Mouse (Mus musculus) kidney, postnatal 0 days (tissue): ENCODE results near the gene Uspl1. TPM values are rescaled to one million over a fixed set of nuclear protein-coding genes. Genes with fewer than 3 reads are reported as not detected.

ENCODE experiments used
- ATAC-seq: fragments of 200-750 bp; cut with Nextera tagmentation; replicated peaks from 2 replicates; pipeline ENCODE4 v1.8.0; 2017; ENCODE audit warnings: low read depth, moderate number of reproducible peaks, moderate TSS enrichment, moderate library complexity; ENCODE audit not compliant: low FRiP score
- DNase-seq: peaks from one replicate; pipeline ENCODE4 v3.0.0-alpha.2; 2016; ENCODE audit warnings: low spot score
- H3K27ac ChIP-seq: fragments of 300-500 bp; sonication (generic); 2 replicates; pipeline ENCODE4 v1.5.1; 2014; ENCODE audit warnings: mild to moderate bottlenecking
- H3K27me3 ChIP-seq: fragments of 300-500 bp; sonication (generic); 2 replicates; pipeline ENCODE4 v1.6.1; 2014; ENCODE audit warnings: low read length, mixed read lengths; ENCODE audit not compliant: insufficient read depth
- H3K36me3 ChIP-seq: fragments of 300-500 bp; sonication (generic); 2 replicates; pipeline ENCODE4 v1.6.1; 2014; ENCODE audit warnings: low read length, mixed read lengths; ENCODE audit not compliant: insufficient read depth
- H3K4me1 ChIP-seq: fragments of 300-500 bp; sonication (generic); replicated peaks from 2 replicates; pipeline ENCODE4 v1.6.1; 2014; ENCODE audit warnings: antibody characterized with exemption, low read length, mixed read lengths; ENCODE audit not compliant: insufficient read depth
- H3K4me2 ChIP-seq: fragments of 300-500 bp; sonication (generic); 2 replicates; pipeline ENCODE4 v1.6.1; 2014; ENCODE audit warnings: mild to moderate bottlenecking, low read length, moderate library complexity, mixed read lengths
- H3K4me3 ChIP-seq: fragments of 300-500 bp; sonication (generic); replicated peaks from 2 replicates; pipeline ENCODE4 v1.5.1; 2014; ENCODE audit warnings: low read depth, low read length
- H3K9ac ChIP-seq: fragments of 300-500 bp; sonication (generic); 2 replicates; pipeline ENCODE4 v1.6.1; 2014; ENCODE audit warnings: low read depth, low read length
- H3K9me3 ChIP-seq: fragments of 300-500 bp; sonication (generic); replicated peaks from 2 replicates; pipeline ENCODE4 v1.6.1; 2016; ENCODE audit warnings: low read length, inconsistent platforms, mixed read lengths
- CTCF ChIP-seq: IDR thresholded peaks from 2 replicates; pipeline ENCODE4 v1.5.1; 2016; ENCODE audit warnings: antibody characterized with exemption, low read depth, mild to moderate bottlenecking, moderate library complexity
- WGBS: fragments of 180-500 bp; shearing (Covaris S2); extraction: QIAGEN DNeasy Blood & Tissue Kit; methylation state at CpG from one replicate; pipeline ENCODE4 v1.1.7; 2014; 5-methylcytosine and 5-hydroxymethylcytosine counted together
- polyA plus RNA-seq: library from polyadenylated mRNA; unstranded; fragments of >200 nt; fragmentation: Nextera tagmentation; extraction: Ambion mirVana; gene quantifications from 2 replicates; pipeline ENCODE4 v1.2.1, GENCODE M21; 2015

The Uspl1 gene
- polyA plus RNA-seq, 1 experiment from 2014 or later = 29.2 TPM

DNA sequence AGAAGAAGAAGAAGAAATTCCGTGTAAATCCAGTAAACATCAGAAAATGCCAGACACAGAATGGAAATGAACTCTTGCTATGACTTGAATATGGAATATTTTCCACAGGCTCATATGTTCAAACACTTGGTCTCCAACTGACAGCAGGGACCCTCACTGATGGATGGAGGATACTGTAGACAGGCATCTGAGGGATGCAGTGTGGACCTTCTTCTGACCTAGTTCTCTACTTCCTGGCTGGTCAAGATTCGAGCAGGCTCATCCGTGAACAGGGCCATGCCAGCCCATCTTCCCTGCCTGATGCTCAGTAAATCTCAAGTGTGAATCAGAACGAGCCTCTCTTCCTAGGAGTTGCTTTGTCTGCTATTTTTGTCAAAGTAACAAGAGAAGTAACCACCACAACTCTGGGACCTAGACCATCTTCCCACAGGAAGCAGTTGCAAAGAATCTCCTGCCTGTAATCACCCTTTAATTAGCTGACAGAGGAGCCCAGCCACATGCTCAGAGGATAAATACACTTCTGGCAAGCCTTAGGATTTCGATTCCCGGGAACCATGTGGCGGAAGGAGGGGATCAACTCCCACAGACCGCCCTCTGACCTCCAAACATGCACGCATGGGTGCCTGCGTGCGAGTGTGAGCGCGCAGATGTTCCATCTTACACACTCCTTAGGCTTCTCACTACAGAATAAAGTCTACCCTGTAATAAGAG, 31.9 kb upstream of the Uspl1 start:
- Histone ChIP-seq H3K9ac (0 out of 2 replicates have a peak overlapping the region, but pooled peaks have one; percentile 23), H3K4me2 (peak overlapping the region; percentile 23), H3K9me3 (no peaks in the 10 kb centered on the region), H3K4me1 (peaks cover 7% of the 10 kb centered on the region; the same call in 1 of the 2 replicates), H3K27me3 (no peaks in the 10 kb centered on the region), H3K27ac (peak overlapping the region; percentile 72), H3K36me3 (no peaks in the 10 kb centered on the region), H3K4me3 (no peak overlapping the region)
- TF ChIP-seq CTCF = no peak
- 22% methylated on average over 13 of the region's 13 CpGs for WGBS
- DNase-seq (peak; percentile 89), ATAC-seq (peak; percentile 79)

DNA sequence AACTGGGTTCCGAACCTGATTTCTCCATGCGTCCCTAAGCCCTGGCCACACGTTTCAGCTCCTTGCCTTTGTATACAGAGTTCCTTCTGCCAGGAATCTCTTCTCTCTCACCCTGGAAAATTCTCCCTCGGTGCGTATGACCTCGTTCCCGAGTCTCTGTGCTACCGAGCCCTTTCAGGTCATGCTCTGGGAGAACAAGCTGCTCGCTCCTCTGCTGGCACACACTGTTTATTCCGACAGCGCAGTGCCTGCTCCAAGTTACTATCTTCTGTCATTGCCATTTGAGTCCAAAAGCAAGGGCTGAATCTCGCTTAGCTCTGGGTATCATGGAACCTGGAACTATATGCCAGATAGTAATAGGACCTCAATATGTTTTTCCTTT, 31.4 kb upstream of the Uspl1 start:
- Histone ChIP-seq H3K4me2 (peak overlapping the region; percentile 23), H3K27ac (peak overlapping the region; percentile 72; the same call in 1 of the 2 replicates), H3K9ac (no peak overlapping the region), H3K9me3 (no peaks in the 10 kb centered on the region), H3K4me3 (no peak overlapping the region), H3K36me3 (no peaks in the 10 kb centered on the region), H3K4me1 (peaks cover 7% of the 10 kb centered on the region; the same call in 1 of the 2 replicates), H3K27me3 (no peaks in the 10 kb centered on the region)
- no peak for ATAC-seq
- 26% methylated on average over 12 of the region's 12 CpGs for WGBS
- DNase-seq = no peak
- no peak for TF ChIP-seq CTCF

DNA sequence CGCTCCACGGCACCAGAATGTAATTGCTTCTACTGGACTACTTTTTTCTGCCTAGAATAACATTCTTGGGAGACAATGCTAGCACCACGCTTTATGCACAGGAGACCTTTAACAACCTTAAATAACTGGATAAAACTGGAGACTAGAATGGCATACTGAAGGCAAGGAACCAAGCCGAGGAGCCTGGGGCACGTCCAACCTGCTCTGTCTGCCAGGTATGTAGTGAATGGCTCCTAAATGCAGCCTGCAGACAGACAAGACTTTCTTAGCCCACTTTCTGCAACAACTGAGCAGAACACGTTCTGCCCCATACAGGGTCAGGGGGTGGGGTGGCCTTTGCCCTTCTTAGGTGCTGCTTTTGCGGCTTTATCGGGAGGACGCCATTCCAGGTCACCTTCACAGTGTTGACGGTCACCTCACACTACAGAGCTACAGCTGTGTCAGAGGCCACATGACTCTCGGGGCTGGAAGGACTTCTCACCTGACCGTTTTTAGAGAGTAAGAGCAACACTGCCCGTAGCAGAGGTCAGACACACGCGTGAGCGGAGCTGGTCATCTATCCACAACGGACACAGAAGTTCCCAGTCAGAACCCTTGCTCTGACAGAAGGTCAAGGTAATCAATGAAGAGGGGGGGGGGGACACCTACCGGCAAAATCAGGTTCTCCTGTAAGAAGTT, 27.1 kb upstream of the Uspl1 start:
- H3K9me3 ChIP-seq = no peaks in the 10 kb centered on the region
- no peak for TF ChIP-seq CTCF
- H3K27me3 ChIP-seq = no peaks in the 10 kb centered on the region
- H3K9ac ChIP-seq = no peak overlapping the region
- no peaks in the 10 kb centered on the region for H3K36me3 ChIP-seq
- H3K4me2 ChIP-seq = no peak overlapping the region
- ATAC-seq (0 out of 2 replicates have a peak, but pooled peaks have one; percentile 34), DNase-seq (no peak)
- H3K27ac ChIP-seq = no peak overlapping the region
- H3K4me3 ChIP-seq = no peak overlapping the region
- peaks cover 6% of the 10 kb centered on the region; the same call in 1 of the 2 replicates for H3K4me1 ChIP-seq
- 59% methylated on average over 18 of the region's 18 CpGs for WGBS

DNA sequence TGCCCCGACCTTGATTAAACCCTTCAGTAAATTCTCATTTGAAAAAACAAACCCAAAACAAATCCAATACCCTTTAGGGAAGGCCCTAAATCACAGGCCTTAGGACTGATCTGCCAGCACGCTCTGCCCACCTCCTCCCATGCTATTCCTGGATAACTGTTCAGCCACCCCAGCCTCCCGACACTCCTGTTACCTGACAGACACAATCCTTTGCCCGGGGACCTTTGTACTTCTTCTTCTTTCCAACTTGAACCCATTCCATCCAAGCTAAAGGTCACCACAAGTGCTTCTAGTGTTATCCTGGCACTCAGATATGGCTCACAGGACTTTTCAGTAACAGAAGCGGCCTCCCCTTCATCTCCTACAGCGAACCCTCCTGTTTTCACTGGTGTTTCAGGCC, 25.1 kb upstream of the Uspl1 start:
- Histone ChIP-seq H3K27ac (no peak overlapping the region), H3K4me2 (no peak overlapping the region), H3K4me3 (no peak overlapping the region), H3K4me1 (no peaks in the 10 kb centered on the region), H3K9me3 (no peaks in the 10 kb centered on the region), H3K36me3 (no peaks in the 10 kb centered on the region), H3K27me3 (no peaks in the 10 kb centered on the region), H3K9ac (no peak overlapping the region)
- no peak for DNase-seq
- no peak for TF ChIP-seq CTCF
- ATAC-seq = no peak
- WGBS = 83% methylated on average over 6 of the region's 6 CpGs

DNA sequence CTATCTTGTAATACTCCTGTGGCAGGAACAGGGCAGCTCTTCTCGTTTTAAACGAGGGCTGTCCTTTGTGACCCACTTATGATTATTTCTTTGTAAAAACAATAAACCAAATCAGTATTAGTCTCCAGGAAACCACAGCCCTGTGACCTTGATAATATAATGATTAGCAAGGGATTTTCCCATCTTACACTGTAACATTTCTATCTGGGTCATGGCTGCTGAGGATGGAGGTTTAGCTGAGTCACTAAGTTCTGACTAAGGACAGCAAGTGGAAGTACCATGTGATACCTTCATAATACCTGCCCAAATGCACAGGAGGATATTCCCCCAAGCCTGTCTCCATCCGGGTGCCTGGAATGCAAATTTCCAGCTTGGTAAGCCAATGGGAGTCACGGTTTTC, 23.7 kb upstream of the Uspl1 start:
- Histone ChIP-seq H3K27ac (no peak overlapping the region), H3K27me3 (no peaks in the 10 kb centered on the region), H3K36me3 (no peaks in the 10 kb centered on the region), H3K4me1 (no peaks in the 10 kb centered on the region), H3K9me3 (no peaks in the 10 kb centered on the region), H3K4me2 (no peak overlapping the region), H3K9ac (no peak overlapping the region), H3K4me3 (no peak overlapping the region)
- no peak for DNase-seq
- no peak for TF ChIP-seq CTCF
- ATAC-seq = no peak
- WGBS = 62% methylated on average over 4 of the region's 4 CpGs

DNA sequence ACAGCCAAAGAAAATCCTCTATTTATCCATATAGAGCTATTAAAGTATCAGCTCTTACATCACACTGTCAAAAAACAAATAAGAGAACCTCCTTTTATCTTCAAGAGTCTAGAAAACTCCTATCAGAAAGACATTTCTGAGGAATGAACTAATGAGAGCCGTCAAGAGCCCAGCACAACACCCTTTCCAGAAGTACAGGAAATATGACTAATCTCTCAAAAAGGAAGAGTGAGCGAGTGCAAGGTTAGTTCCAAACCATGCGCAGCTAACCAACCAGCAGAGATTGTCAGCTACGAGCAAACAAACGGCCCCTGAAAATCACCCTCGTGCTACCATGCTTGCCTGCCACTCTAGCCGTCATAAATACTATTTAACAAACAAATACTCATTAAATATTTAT, 21.3 kb upstream of the Uspl1 start:
- H3K27ac ChIP-seq = no peak overlapping the region
- no peak for TF ChIP-seq CTCF
- no peaks in the 10 kb centered on the region for H3K36me3 ChIP-seq
- ATAC-seq (no peak), DNase-seq (no peak)
- H3K4me3 ChIP-seq = no peak overlapping the region
- no peak overlapping the region for H3K4me2 ChIP-seq
- no peaks in the 10 kb centered on the region for H3K9me3 ChIP-seq
- WGBS = 67% methylated on average over 7 of the region's 7 CpGs
- H3K27me3 ChIP-seq = no peaks in the 10 kb centered on the region
- H3K4me1 ChIP-seq = no peaks in the 10 kb centered on the region
- no peak overlapping the region for H3K9ac ChIP-seq
